Mouse (Mus musculus) small intestine, adult 2 months (tissue): ENCODE measurements around the gene Ubtf. TPM values are rescaled to one million over a fixed set of nuclear protein-coding genes. Genes with fewer than 3 reads are reported as not detected.

Experiments
- H3K27ac ChIP-seq: fragments of 200-500 bp; 2 replicates; pipeline ENCODE4 v1.5.1; 2012; ENCODE audit warnings: low read depth, low read length, control low read depth, inconsistent platforms; ENCODE audit not compliant: insufficient read depth
- H3K27me3 ChIP-seq: fragments of 200-500 bp; 2 replicates; pipeline ENCODE4 v1.6.1; 2012; ENCODE audit warnings: mild to moderate bottlenecking, moderate library complexity, low read length, inconsistent platforms; ENCODE audit not compliant: control insufficient read depth, insufficient read depth
- H3K36me3 ChIP-seq: fragments of 200-500 bp; 2 replicates; pipeline ENCODE4 v1.6.1; 2012; ENCODE audit warnings: mild to moderate bottlenecking, low read length, control low read depth, inconsistent platforms; ENCODE audit not compliant: control insufficient read depth, insufficient read depth
- H3K4me1 ChIP-seq: fragments of 200-500 bp; 2 replicates; pipeline ENCODE4 v1.6.1; 2012; ENCODE audit warnings: low read length, inconsistent platforms, mixed read lengths; ENCODE audit not compliant: control insufficient read depth, insufficient read depth, insufficient read length
- H3K4me3 ChIP-seq: fragments of 200-500 bp; 2 replicates; pipeline ENCODE4 v1.5.1; 2012; ENCODE audit warnings: low read depth, mild to moderate bottlenecking, control low read depth, inconsistent platforms, low read length, moderate library complexity
- CTCF ChIP-seq: fragments of 200-500 bp; IDR thresholded peaks from 2 replicates; pipeline ENCODE4 v1.5.1; 2012; ENCODE audit warnings: low read depth, mild to moderate bottlenecking, control low read depth, inconsistent platforms, low read length, moderate library complexity, mixed read lengths; ENCODE audit not compliant: insufficient replicate concordance, insufficient read length; ENCODE audit errors: extremely low read depth
- POLR2A ChIP-seq: fragments of 200-500 bp; IDR thresholded peaks from 2 replicates; pipeline ENCODE4 v1.6.1; 2012; ENCODE audit warnings: low read depth, mild to moderate bottlenecking, control low read depth, inconsistent platforms, low read length, moderate library complexity
- WGBS: fragments of 180-500 bp; shearing (Covaris S2); methylation state at CpG from one replicate; pipeline ENCODE4 v1.1.7; 2018; 5-methylcytosine and 5-hydroxymethylcytosine counted together
- polyA plus RNA-seq: library from polyadenylated mRNA; depleted of rRNA; stranded (reverse); fragments of >200 nt; gene quantifications from 2 replicates; pipeline ENCODE4 v1.2.3, GENCODE M21; 2012

Gene Ubtf
- polyA plus RNA-seq, 1 experiment: 17.6 TPM

GRCm38 (mm10) chr11:102337921-102338320 is 18.4 kb upstream of the Ubtf start:
- Histone ChIP-seq H3K4me3 (no peak overlapping the region), H3K4me1 (peaks cover 3% of the 10 kb centered on the region; the same call in 1 of the 2 replicates), H3K36me3 (no peaks in the 10 kb centered on the region), H3K27ac (no peak overlapping the region), H3K27me3 (no peaks in the 10 kb centered on the region; the same call in 1 of the 2 replicates)
- no peak for TF ChIP-seq POLR2A
- no peak for TF ChIP-seq CTCF
- 84% methylated on average over 1 of the region's 1 CpGs for WGBS

- Histone ChIP-seq H3K4me3 (no peak overlapping the region), H3K4me1 (peaks cover 3% of the 10 kb centered on the region; the same call in 1 of the 2 replicates), H3K36me3 (no peaks in the 10 kb centered on the region), H3K27me3 (no peaks in the 10 kb centered on the region; the same call in 1 of the 2 replicates), H3K27ac (no peak overlapping the region)
- 82% methylated on average over 1 of the region's 1 CpGs for WGBS
- no peak for TF ChIP-seq POLR2A
- no peak for TF ChIP-seq CTCF
Observed at GRCm38 (mm10) chr11:102336191-102336590, 16.6 kb upstream of the Ubtf start.

GRCm38 (mm10) chr11:102334973-102335700 is 15.6 kb upstream of the Ubtf start:
- Histone ChIP-seq H3K4me3 (no peak overlapping the region), H3K36me3 (no peaks in the 10 kb centered on the region), H3K4me1 (peaks cover 3% of the 10 kb centered on the region; the same call in 1 of the 2 replicates), H3K27ac (no peak overlapping the region), H3K27me3 (no peaks in the 10 kb centered on the region; the same call in 1 of the 2 replicates)
- 61% methylated on average over 9 of the region's 9 CpGs for WGBS
- TF ChIP-seq CTCF (no peak), POLR2A (no peak)

GRCm38 (mm10) chr11:102334010-102334409 is 14.5 kb upstream of the Ubtf start:
- WGBS: 56% methylated on average over 4 of the region's 4 CpGs
- H3K4me3 ChIP-seq: no peak overlapping the region
- TF ChIP-seq CTCF: no peak
- no peak for TF ChIP-seq POLR2A

GRCm38 (mm10) chr11:102333061-102333460 is 13.5 kb upstream of the Ubtf start:
- TF ChIP-seq CTCF: no peak
- no peak for TF ChIP-seq POLR2A
- Histone ChIP-seq H3K27ac (no peak overlapping the region), H3K36me3 (no peaks in the 10 kb centered on the region), H3K4me3 (no peak overlapping the region), H3K27me3 (no peaks in the 10 kb centered on the region; the same call in 1 of the 2 replicates), H3K4me1 (no peaks in the 10 kb centered on the region)

More at GRCm38 (mm10) chr11:102334010-102334409, 14.5 kb upstream of the Ubtf start:
- H3K27ac ChIP-seq: no peak overlapping the region
- H3K4me1 ChIP-seq: peaks cover 3% of the 10 kb centered on the region; the same call in 1 of the 2 replicates
- no peaks in the 10 kb centered on the region; the same call in 1 of the 2 replicates for H3K27me3 ChIP-seq
- no peaks in the 10 kb centered on the region for H3K36me3 ChIP-seq

GRCm38 (mm10) chr11:102331806-102332205 is 12.3 kb upstream of the Ubtf start:
- no peaks in the 10 kb centered on the region for H3K36me3 ChIP-seq
- no peaks in the 10 kb centered on the region for H3K4me1 ChIP-seq
- H3K27me3 ChIP-seq: no peaks in the 10 kb centered on the region
- 52% methylated on average over 4 of the region's 4 CpGs for whole genome bisulfite sequencing
- H3K27ac ChIP-seq: no peak overlapping the region
- no peak overlapping the region for H3K4me3 ChIP-seq
- no peak for TF ChIP-seq CTCF
- no peak for TF ChIP-seq POLR2A

- TF ChIP-seq POLR2A: no peak
- Histone ChIP-seq H3K27me3 (no peaks in the 10 kb centered on the region), H3K4me3 (no peak overlapping the region), H3K27ac (no peak overlapping the region), H3K36me3 (no peaks in the 10 kb centered on the region), H3K4me1 (no peaks in the 10 kb centered on the region)
- 74% methylated on average over 3 of the region's 3 CpGs for WGBS
Observed at GRCm38 (mm10) chr11:102330039-102330438, 10.5 kb upstream of the Ubtf start.
